Comparison of ENCODE assay signal across 26 mouse cellular contexts in the genomic region with DNA sequence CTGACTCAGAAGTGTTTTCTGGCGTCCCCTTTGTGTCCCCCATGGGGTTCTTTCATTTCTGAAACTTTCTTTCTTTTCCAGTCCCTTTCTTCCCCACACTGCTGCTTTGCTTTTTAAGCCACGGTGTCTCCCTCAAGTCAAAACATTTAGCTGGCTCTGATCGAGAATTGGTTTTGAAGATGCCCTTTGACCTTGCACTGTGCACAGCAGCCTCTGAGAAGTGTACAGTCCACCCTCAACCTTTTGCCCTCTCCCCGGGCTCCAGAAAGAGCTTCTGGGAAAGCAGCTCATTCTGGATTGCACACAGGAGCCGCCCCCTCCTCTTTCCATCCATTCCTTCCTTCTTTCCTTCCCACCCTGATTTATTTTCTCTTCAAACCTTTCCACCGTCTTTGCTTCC. TPM values are rescaled to one million over a fixed set of nuclear protein-coding genes. Genes with fewer than 3 reads are reported as not detected.
DNase-seq lines count a peak whose midpoint lies in the region; ATAC-seq and TF ChIP-seq lines count a peak whose summit lies in the region.
"Had no signal": no experiment of that assay in that cellular context is flagged by ENCODE, and none has a peak within 500 bp of the region (broad histone marks: within the 10 kb centered on the region; RNA-seq: fewer than 3 reads in every experiment).

No protein-coding gene starts in this region.

- H3K4me2 ChIP-seq in heart, embryonic 12.5 days = no peak overlapping the region
- H3K4me2 ChIP-seq in liver, embryonic 11.5 days = no peak overlapping the region
- H3K4me2 ChIP-seq in liver, embryonic 14.5 days (ENCODE audit: low read depth) = no peak overlapping the region
- no peak overlapping the region for H3K4me2 ChIP-seq in hindbrain, embryonic 16.5 days (ENCODE audit: low read length)
- H3K4me2 ChIP-seq: embryonic facial prominence, embryonic 12.5 days; embryonic facial prominence, embryonic 15.5 days; heart, embryonic 11.5 days; heart, embryonic 15.5 days; hindbrain, embryonic 14.5 days had no signal

- H3K27me3 ChIP-seq in heart, embryonic 10.5 days (ENCODE audit: insufficient read depth, poor library complexity, severe bottlenecking) = peaks cover 19% of the 10 kb centered on the region; the same call in 1 of the 2 replicates
- peaks cover 4% of the 10 kb centered on the region; the same call in 1 of the 2 replicates for H3K27me3 ChIP-seq in heart, embryonic 12.5 days (replicated peaks)
- H3K27me3 ChIP-seq in liver, embryonic 11.5 days (replicated peaks; ENCODE audit: control insufficient read depth, insufficient read depth, low read length) = peaks cover 10% of the 10 kb centered on the region
- H3K27me3 ChIP-seq in liver, embryonic 14.5 days (ENCODE audit: control insufficient read depth, insufficient read depth, low read length) = peaks cover 6% of the 10 kb centered on the region; the same call in 1 of the 2 replicates
- peaks cover 10% of the 10 kb centered on the region for H3K27me3 ChIP-seq in hindbrain, embryonic 16.5 days (replicated peaks; ENCODE audit: control insufficient read depth, insufficient read depth, low read length)

- no peak for TF ChIP-seq EP300 in liver, embryonic 14.5 days (IDR thresholded peaks at IDR 0.05; ENCODE audit: low read depth)

- H3K27ac ChIP-seq in heart, embryonic 10.5 days = peak overlapping the region; percentile 25; the same call in 1 of the 2 replicates
- no peak overlapping the region for H3K27ac ChIP-seq in heart, embryonic 12.5 days (ENCODE audit: poor library complexity, severe bottlenecking)
- peak overlapping the region; percentile 38; the same call in 1 of the 2 replicates for H3K27ac ChIP-seq in liver, embryonic 11.5 days (ENCODE audit: low read depth, low read length)
- H3K27ac ChIP-seq in liver, embryonic 14.5 days = no peak overlapping the region
- no peak overlapping the region for H3K27ac ChIP-seq in hindbrain, embryonic 16.5 days (ENCODE audit: low read depth, low read length)
- H3K27ac ChIP-seq: embryonic facial prominence, embryonic 12.5 days; embryonic facial prominence, embryonic 15.5 days; gastrocnemius, adult 2 months; heart, adult 2 months; heart, embryonic 15.5 days; hindbrain, embryonic 14.5 days had no signal

- no peak overlapping the region for H3K9ac ChIP-seq in heart, embryonic 12.5 days
- no peak overlapping the region for H3K9ac ChIP-seq in liver, embryonic 11.5 days (ENCODE audit: low read depth, low read length)
- no peak overlapping the region for H3K9ac ChIP-seq in liver, embryonic 14.5 days (replicated peaks)
- H3K9ac ChIP-seq in hindbrain, embryonic 16.5 days (ENCODE audit: low read depth, low read length) = no peak overlapping the region
- H3K9ac ChIP-seq: embryonic facial prominence, embryonic 12.5 days; embryonic facial prominence, embryonic 15.5 days; forebrain, postnatal 0 days; heart, embryonic 15.5 days; hindbrain, embryonic 14.5 days had no signal

- intact Hi-C loops in gastrocnemius, postnatal 36 days (cut with DNase I) = no loop called here

- H3K4me3 ChIP-seq in heart, embryonic 10.5 days = no peak overlapping the region
- no peak overlapping the region for H3K4me3 ChIP-seq in heart, embryonic 12.5 days
- H3K4me3 ChIP-seq in liver, embryonic 11.5 days (ENCODE audit: low read depth, low read length) = no peak overlapping the region
- no peak overlapping the region for H3K4me3 ChIP-seq in liver, embryonic 14.5 days (ENCODE audit: insufficient read depth in 1 of 2, low read depth in 2 of 2, low read length in 2 of 2)
- H3K4me3 ChIP-seq in hindbrain, embryonic 16.5 days (ENCODE audit: low read length) = no peak overlapping the region
- H3K4me3 ChIP-seq: embryonic facial prominence, embryonic 12.5 days; embryonic facial prominence, embryonic 15.5 days; gastrocnemius, adult 2 months; heart, adult 2 months; heart, embryonic 15.5 days had no signal

- H3K36me3 ChIP-seq in heart, embryonic 10.5 days = no peaks in the 10 kb centered on the region
- H3K36me3 ChIP-seq in heart, embryonic 12.5 days = no peaks in the 10 kb centered on the region
- H3K36me3 ChIP-seq in liver, embryonic 11.5 days (ENCODE audit: control insufficient read depth, insufficient read depth, low read length) = no peaks in the 10 kb centered on the region
- H3K36me3 ChIP-seq in liver, embryonic 14.5 days (replicated peaks; ENCODE audit: control insufficient read depth, insufficient read depth, low read depth) = no peaks in the 10 kb centered on the region
- no peaks in the 10 kb centered on the region for H3K36me3 ChIP-seq in hindbrain, embryonic 16.5 days (ENCODE audit: control insufficient read depth, insufficient read depth, low read length)
- H3K36me3 ChIP-seq: embryonic facial prominence, embryonic 12.5 days; embryonic facial prominence, embryonic 15.5 days; heart, embryonic 15.5 days had no signal

- WGBS in heart, embryonic 10.5 days = 54% methylated on average over 6 of the region's 6 CpGs
- 47% methylated on average over 6 of the region's 6 CpGs for WGBS in heart, embryonic 12.5 days
- WGBS in liver, embryonic 11.5 days = 55% methylated on average over 6 of the region's 6 CpGs
- 47% methylated on average over 6 of the region's 6 CpGs for WGBS in liver, embryonic 14.5 days (ENCODE audit: insufficient replicate concordance)
- WGBS in hindbrain, embryonic 16.5 days = 29% methylated on average over 6 of the region's 6 CpGs

- DNase-seq in embryo, embryonic 10 days (ENCODE audit: low spot score) = peak; percentile 45
- DNase-seq in embryo, embryonic 11 days = no peak
- DNase-seq in heart, embryonic 10.5 days (ENCODE audit: low spot score) = no peak
- DNase-seq in liver, embryonic 11.5 days (ENCODE audit: low spot score) = no peak
- no peak for DNase-seq in liver, embryonic 14.5 days (ENCODE audit: low read depth in 3 of 3, low spot score in 3 of 3)
- no peak for DNase-seq in gastrocnemius, postnatal 36 days
- DNase-seq: adrenal gland, adult 8-10 months; adrenal gland, postnatal 25 days; cerebellum, adult 18-20 months; cerebellum, adult 9-10 months; cerebellum, postnatal 14 days; forebrain, postnatal 0 days; gastrocnemius, postnatal 14 days; heart, adult 2 months; heart, postnatal 10 days; heart, postnatal 4 days had no signal

- TF ChIP-seq CTCF in liver, embryonic 14.5 days (IDR thresholded peaks at IDR 0.05; ENCODE audit: low read depth) = no peak

- ATAC-seq in heart, embryonic 12.5 days (ENCODE audit: insufficient number of reproducible peaks, low FRiP score) = no peak
- no peak for ATAC-seq in liver, embryonic 11.5 days (replicated peaks; ENCODE audit: low FRiP score)
- ATAC-seq in liver, embryonic 14.5 days (ENCODE audit: insufficient read depth) = peak; percentile 35; the same call in 1 of the 2 replicates
- no peak for ATAC-seq in hindbrain, embryonic 16.5 days
- ATAC-seq: activated CD4-positive, CD25-positive, alpha-beta regulatory T cell, adult 4 months; forebrain, embryonic 14.5 days; forebrain, postnatal 0 days had no signal

- no peaks in the 10 kb centered on the region for H3K9me3 ChIP-seq in heart, embryonic 10.5 days
- 0 out of 2 replicates have a peak, but pooled peaks cover 3% of the 10 kb centered on the region for H3K9me3 ChIP-seq in heart, embryonic 12.5 days (replicated peaks)
- H3K9me3 ChIP-seq in liver, embryonic 11.5 days (ENCODE audit: control insufficient read depth, low read length) = no peaks in the 10 kb centered on the region
- no peaks in the 10 kb centered on the region for H3K9me3 ChIP-seq in liver, embryonic 14.5 days (ENCODE audit: control insufficient read depth, low read length)
- H3K9me3 ChIP-seq in hindbrain, embryonic 16.5 days (ENCODE audit: control insufficient read depth, low read length) = no peaks in the 10 kb centered on the region
- H3K9me3 ChIP-seq: embryonic facial prominence, embryonic 12.5 days; embryonic facial prominence, embryonic 15.5 days; heart, embryonic 15.5 days had no signal

- H3K4me1 ChIP-seq in heart, embryonic 10.5 days = peaks cover 28% of the 10 kb centered on the region
- peaks cover 15% of the 10 kb centered on the region; the same call in 1 of the 2 replicates for H3K4me1 ChIP-seq in heart, embryonic 12.5 days (replicated peaks)
- H3K4me1 ChIP-seq in liver, embryonic 11.5 days (replicated peaks; ENCODE audit: control insufficient read depth, insufficient read depth, low read length) = peaks cover 5% of the 10 kb centered on the region; the same call in 1 of the 2 replicates
- H3K4me1 ChIP-seq in liver, embryonic 14.5 days (replicated peaks; ENCODE audit: control insufficient read depth in 2 of 2, insufficient read depth in 2 of 2, low read length in 1 of 2) = 0 out of 4 replicates have a peak, but pooled peaks cover 0 to 2% of the 10 kb centered on the region in 2 experiments
- no peaks in the 10 kb centered on the region for H3K4me1 ChIP-seq in hindbrain, embryonic 16.5 days (ENCODE audit: control insufficient read depth, insufficient read depth, low read depth, low read length)
- H3K4me1 ChIP-seq: embryonic facial prominence, embryonic 12.5 days; embryonic facial prominence, embryonic 15.5 days; heart, embryonic 15.5 days had no signal

RNA-seq across cellular contexts. Expression of a gene that starts 10.3 kb away (rescaled TPM):
- 13.3 and 17.3 TPM in 2 replicates for polyA plus RNA-seq in heart, embryonic 10.5 days (2016; fragmentation: Nextera tagmentation; extraction: Ambion mirVana)
- 26.5 and 29.6 TPM in 2 replicates for polyA plus RNA-seq in heart, embryonic 12.5 days (2016; fragmentation: Nextera tagmentation; extraction: Ambion mirVana)
- polyA plus RNA-seq in liver, embryonic 11.5 days (2014; fragmentation: Nextera tagmentation; extraction: Ambion mirVana) = 12.1 and 13.9 TPM in 2 replicates
- polyA plus RNA-seq in liver, embryonic 14.5 days (2012; rRNA removed) = 3.1 and 3.7 TPM in 2 replicates
- polyA plus RNA-seq in liver, embryonic 14.5 days (2014; fragmentation: Nextera tagmentation; extraction: Ambion mirVana) = 4.5 and 5.9 TPM in 2 replicates
- total RNA-seq in gastrocnemius, postnatal 36 days (2021) = 1 to 10 TPM; 2.4 to 3.2 TPM
- 6.1 and 6.9 TPM in 2 replicates for polyA plus RNA-seq in hindbrain, embryonic 16.5 days (2015; fragmentation: Nextera tagmentation; extraction: Ambion mirVana)

Comparison
In these comparisons a context has a peak if more than half of its experiments do, and no peak if none do; other contexts are left out.
1. H3K27ac ChIP-seq: peak in heart, embryonic 10.5 days (single experiment) and liver, embryonic 11.5 days (single experiment); none in heart, embryonic 12.5 days (single experiment), liver, embryonic 14.5 days (single experiment) and hindbrain, embryonic 16.5 days (single experiment).